Mouse (Mus musculus): ENCODE data around the gene Tuba1c. TPM values are rescaled to one million over a fixed set of nuclear protein-coding genes. Genes with fewer than 3 reads are reported as not detected.

Tuba1c gene
- polyA plus RNA-seq, 1 experiment from 2014 or later: 315 TPM

DNA sequence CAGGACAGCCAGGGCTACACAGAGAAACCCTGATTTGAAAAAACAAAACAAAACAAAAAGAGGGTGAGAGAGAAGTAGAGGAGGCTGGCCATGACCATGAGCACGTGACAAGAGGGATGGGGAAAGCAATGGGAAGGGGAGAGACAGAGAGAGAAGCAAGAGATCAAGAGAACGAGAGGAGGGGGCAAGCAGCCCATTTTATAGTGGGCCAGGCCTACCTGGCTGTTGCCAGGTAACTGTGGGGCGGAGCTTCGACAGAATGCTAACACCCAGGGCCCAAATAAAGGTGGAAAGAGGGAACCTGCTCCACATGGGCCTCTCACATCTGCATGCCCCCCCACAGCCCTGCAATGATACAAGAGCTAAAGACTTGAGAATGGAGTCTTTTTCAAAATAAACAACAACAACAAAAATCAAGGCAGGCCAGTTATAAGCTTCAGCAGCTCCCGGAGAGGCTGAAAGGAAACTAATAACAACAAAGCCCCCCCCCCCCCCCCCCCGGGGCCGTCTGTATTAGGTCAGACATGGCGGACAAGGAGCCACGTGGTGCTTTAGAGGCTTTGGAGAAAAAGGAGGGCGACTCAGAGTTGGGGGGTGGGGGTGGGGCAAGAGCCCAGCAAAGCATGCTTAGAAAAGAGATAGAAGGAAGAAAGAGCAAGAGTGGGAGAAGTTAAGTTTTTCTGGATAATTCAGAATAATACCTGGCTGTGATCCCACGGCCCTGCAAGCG is 39.8 kb upstream of the Tuba1c start:
- H3K9ac ChIP-seq (ENCODE audit: low read depth, low read length): no peak overlapping the region
- WGBS: 42% methylated on average over 12 of the region's 12 CpGs
- ATAC-seq: no peak
- H3K9me3 ChIP-seq (ENCODE audit: control insufficient read depth): no peaks in the 10 kb centered on the region
- no peaks in the 10 kb centered on the region for H3K4me1 ChIP-seq (replicated peaks; ENCODE audit: control insufficient read depth, insufficient read depth, low read length)
- H3K4me2 ChIP-seq (replicated peaks; ENCODE audit: low read depth): no peak overlapping the region
- no peaks in the 10 kb centered on the region for H3K36me3 ChIP-seq (ENCODE audit: control insufficient read depth, insufficient read depth)
- no peak for TF ChIP-seq CTCF (IDR thresholded peaks at IDR 0.05; ENCODE audit: low read depth)
- no peak overlapping the region for H3K4me3 ChIP-seq (ENCODE audit: low read depth, low read length)
- no peaks in the 10 kb centered on the region for H3K27me3 ChIP-seq (replicated peaks; ENCODE audit: control insufficient read depth, insufficient read depth, low read length)
- H3K27ac ChIP-seq (ENCODE audit: low read depth, low read length): no peak overlapping the region

DNA sequence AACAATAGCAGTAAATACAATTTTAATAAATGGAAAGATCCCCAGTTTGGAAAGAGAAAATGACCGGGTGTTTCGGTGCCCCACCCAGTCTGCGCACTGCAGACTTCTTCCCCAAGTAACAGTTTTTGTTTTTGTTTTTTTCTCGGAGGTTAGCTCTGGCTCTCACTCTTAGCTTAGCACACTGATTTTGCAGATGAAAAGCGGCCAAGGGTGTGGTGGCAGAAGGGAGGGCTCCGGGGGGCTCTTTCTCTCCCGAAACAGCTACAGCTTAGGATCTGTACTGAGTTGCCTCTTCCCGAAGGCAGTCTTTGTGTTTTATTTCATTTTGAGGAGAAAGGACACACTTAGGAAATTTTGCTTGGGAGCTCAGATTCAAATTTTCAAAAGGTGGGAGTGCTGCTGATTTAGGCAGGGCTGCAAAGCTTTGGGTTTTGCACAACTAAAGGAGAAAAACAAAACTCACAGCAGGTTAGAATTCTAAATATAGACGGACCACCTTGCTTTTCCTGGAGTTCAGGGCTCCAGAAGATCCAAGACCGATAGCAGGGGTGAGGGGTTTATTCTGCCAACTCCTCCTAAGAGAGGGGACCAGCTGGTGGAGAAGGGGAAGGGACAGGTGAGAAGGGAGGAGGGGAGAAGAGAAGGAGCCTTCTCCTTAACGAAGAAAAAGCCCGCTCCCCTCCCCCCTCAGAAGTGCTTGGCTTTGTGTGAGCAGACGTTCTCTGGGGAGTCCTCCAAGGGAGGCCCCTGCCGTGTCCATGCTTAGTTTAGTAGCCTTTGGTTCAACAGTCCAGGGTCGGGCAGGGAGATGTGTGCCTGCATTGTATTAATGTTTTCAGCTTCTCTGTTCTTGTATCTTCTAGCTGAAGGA is 38.8 kb upstream of the Tuba1c start:
- no peak for TF ChIP-seq CTCF (IDR thresholded peaks at IDR 0.05; ENCODE audit: low read depth)
- Histone ChIP-seq H3K4me2 (replicated peaks; ENCODE audit: low read depth) (no peak overlapping the region), H3K9ac (ENCODE audit: low read depth, low read length) (no peak overlapping the region), H3K4me1 (replicated peaks; ENCODE audit: control insufficient read depth, insufficient read depth, low read length) (no peaks in the 10 kb centered on the region), H3K27ac (ENCODE audit: low read depth, low read length) (no peak overlapping the region), H3K36me3 (ENCODE audit: control insufficient read depth, insufficient read depth) (no peaks in the 10 kb centered on the region), H3K4me3 (ENCODE audit: low read depth, low read length) (no peak overlapping the region), H3K9me3 (ENCODE audit: control insufficient read depth) (no peaks in the 10 kb centered on the region), H3K27me3 (replicated peaks; ENCODE audit: control insufficient read depth, insufficient read depth, low read length) (no peaks in the 10 kb centered on the region)
- no peak for ATAC-seq
- 49% methylated on average over 15 of the region's 15 CpGs for WGBS

GRCm38 (mm10) chr15:98991540-98992050 is 38.1 kb upstream of the Tuba1c start:
- 51% methylated on average over 9 of the region's 9 CpGs for WGBS
- Histone ChIP-seq H3K27me3 (replicated peaks; ENCODE audit: control insufficient read depth, insufficient read depth, low read length) (no peaks in the 10 kb centered on the region), H3K4me2 (replicated peaks; ENCODE audit: low read depth) (no peak overlapping the region), H3K27ac (ENCODE audit: low read depth, low read length) (no peak overlapping the region), H3K9ac (ENCODE audit: low read depth, low read length) (no peak overlapping the region), H3K9me3 (ENCODE audit: control insufficient read depth) (no peaks in the 10 kb centered on the region), H3K36me3 (ENCODE audit: control insufficient read depth, insufficient read depth) (no peaks in the 10 kb centered on the region), H3K4me3 (ENCODE audit: low read depth, low read length) (no peak overlapping the region), H3K4me1 (replicated peaks; ENCODE audit: control insufficient read depth, insufficient read depth, low read length) (no peaks in the 10 kb centered on the region)
- no peak for ATAC-seq
- TF ChIP-seq CTCF (IDR thresholded peaks at IDR 0.05; ENCODE audit: low read depth): no peak

DNA sequence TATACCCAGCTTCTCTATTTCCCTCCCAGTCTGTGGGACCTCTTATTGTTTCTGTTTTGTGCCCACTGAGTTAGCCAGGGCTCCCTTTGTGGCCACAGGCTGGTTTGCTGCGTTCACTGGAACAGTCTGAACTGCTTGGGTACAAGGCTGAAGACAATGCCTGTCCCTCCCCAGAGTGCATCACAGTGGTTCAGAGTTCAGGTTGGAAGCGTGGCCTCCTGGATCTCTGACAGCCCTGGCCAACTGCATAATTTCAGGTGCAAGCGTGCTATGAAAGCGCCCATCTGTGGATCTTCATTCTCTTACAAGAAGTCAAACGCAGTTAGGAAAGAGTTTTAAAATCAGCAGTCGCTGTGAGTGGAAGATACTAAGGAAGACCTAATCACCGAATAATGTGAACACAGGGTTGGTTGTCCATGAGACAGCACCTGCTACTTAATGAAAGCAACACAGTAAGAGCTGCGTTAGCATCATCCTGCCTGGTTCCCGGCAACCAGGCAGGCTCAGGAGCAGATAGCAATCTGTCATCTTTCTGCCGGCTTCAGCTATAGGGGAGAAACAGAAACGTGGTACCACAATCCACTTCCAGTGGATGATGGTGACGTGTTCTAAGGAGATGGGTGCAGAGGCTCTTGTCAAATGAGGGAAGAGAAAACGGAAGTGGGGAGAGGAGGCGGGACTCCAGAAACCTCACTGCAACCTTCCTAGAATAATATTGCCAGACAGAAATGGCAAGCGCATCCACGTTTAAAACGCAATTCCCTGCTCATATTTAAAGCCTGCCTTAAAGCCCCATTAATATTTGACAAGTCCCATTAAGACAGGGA is 37.4 kb upstream of the Tuba1c start:
- peak overlapping the region; percentile 74 for H3K4me2 ChIP-seq (replicated peaks; ENCODE audit: low read depth)
- no peak for ATAC-seq
- whole genome bisulfite sequencing: 30% methylated on average over 17 of the region's 17 CpGs
- H3K27me3 ChIP-seq (replicated peaks; ENCODE audit: control insufficient read depth, insufficient read depth, low read length): no peaks in the 10 kb centered on the region
- H3K4me1 ChIP-seq (replicated peaks; ENCODE audit: control insufficient read depth, insufficient read depth, low read length): no peaks in the 10 kb centered on the region
- peak overlapping the region; percentile 96; the same call in 1 of the 2 replicates for H3K27ac ChIP-seq (ENCODE audit: low read depth, low read length)
- H3K9ac ChIP-seq (ENCODE audit: low read depth, low read length): 0 out of 2 replicates have a peak overlapping the region, but pooled peaks have one; percentile 42
- no peak for TF ChIP-seq CTCF (IDR thresholded peaks at IDR 0.05; ENCODE audit: low read depth)
- H3K4me3 ChIP-seq (ENCODE audit: low read depth, low read length): peak overlapping the region; percentile 36
- no peaks in the 10 kb centered on the region for H3K9me3 ChIP-seq (ENCODE audit: control insufficient read depth)
- no peaks in the 10 kb centered on the region for H3K36me3 ChIP-seq (ENCODE audit: control insufficient read depth, insufficient read depth)

DNA sequence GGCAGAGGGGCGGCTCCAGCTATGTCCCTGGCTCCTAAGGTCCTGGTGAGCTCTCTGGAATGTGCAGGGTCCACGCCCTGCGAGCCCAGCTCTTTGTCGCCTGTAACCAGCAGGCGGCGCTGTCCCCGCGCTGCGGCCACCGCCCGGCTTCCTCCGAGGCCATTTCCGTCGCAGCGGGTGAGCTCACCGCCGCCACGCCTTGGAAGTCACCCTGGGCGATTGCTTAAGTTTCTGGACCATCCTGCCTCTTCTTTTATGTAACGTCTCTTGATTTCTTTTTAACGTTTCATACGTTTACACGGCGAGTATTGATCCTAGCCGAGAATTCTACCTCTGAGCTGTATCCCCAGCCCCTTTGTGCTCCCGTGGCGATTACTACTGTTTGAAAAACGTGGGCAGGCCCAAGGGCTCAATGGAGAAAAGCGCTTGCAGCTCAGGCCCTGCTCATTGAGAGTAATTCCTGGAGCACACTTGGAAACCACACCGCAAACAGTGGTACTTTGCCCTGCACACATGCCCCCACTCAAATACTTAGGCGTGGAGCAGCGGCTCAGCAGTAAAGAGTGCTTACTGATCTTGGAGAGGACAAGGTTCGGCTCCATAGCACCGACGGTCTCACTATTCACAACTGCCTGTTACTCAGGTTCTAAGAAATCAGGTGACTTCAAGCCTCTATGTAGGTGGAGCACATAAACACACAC is 36.4 kb upstream of the Tuba1c start:
- H3K27me3 ChIP-seq (replicated peaks; ENCODE audit: control insufficient read depth, insufficient read depth, low read length): no peaks in the 10 kb centered on the region
- ATAC-seq: peak; percentile 93
- peak overlapping the region; percentile 74 for H3K4me2 ChIP-seq (replicated peaks; ENCODE audit: low read depth)
- no peaks in the 10 kb centered on the region for H3K4me1 ChIP-seq (replicated peaks; ENCODE audit: control insufficient read depth, insufficient read depth, low read length)
- no peaks in the 10 kb centered on the region for H3K9me3 ChIP-seq (ENCODE audit: control insufficient read depth)
- peak overlapping the region; percentile 96 for H3K27ac ChIP-seq (ENCODE audit: low read depth, low read length)
- no peaks in the 10 kb centered on the region for H3K36me3 ChIP-seq (ENCODE audit: control insufficient read depth, insufficient read depth)
- 2% methylated on average over 35 of the region's 35 CpGs for WGBS
- H3K4me3 ChIP-seq (ENCODE audit: low read depth, low read length): peak overlapping the region; percentile 36
- TF ChIP-seq CTCF (IDR thresholded peaks at IDR 0.05; ENCODE audit: low read depth): peak; percentile 100
- peak overlapping the region; percentile 42 for H3K9ac ChIP-seq (ENCODE audit: low read depth, low read length)
